Mouse (Mus musculus) Patski (cell line): ENCODE measurements at regions not wholly inside any gene's neighbourhood (a gene's known extent, or its start where the extent isn't known, plus 50 kb on each side); places are given as distances from the start of the nearest gene placed in this dataset.

Experiments used
- ATAC-seq: fragments of 100-300 bp; one replicate; pipeline ENCODE4 v1.8.0; 2021
- CTCF ChIA-PET: fragments of 350-600 bp; sonication (Branson Sonifier 250); formaldehyde crosslinking; loops from one replicate; lab custom pipeline; 2022; ENCODE audit warnings: inconsistent platforms; lab: Charles Lee
- POLR2A ChIA-PET: fragments of 350-600 bp; sonication (Branson Sonifier 250); formaldehyde crosslinking; loops from one replicate; lab custom pipeline; 2022; ENCODE audit warnings: antibody characterized with exemption, inconsistent platforms; lab: Charles Lee
- DNase-seq: peaks from one replicate; pipeline ENCODE4 v3.0.0-alpha.2; 2011; ENCODE audit warnings: low read depth, low spot score
- H3K27me3 ChIP-seq: fragments of 371-371 bp; one replicate; pipeline ENCODE4 v1.5.1; 2021
- CTCF ChIP-seq: fragments of 100-300 bp; IDR thresholded peaks from one replicate; pipeline ENCODE4 v1.5.1; 2021
- in situ Hi-C: fragments of 300-500 bp; cut with MboI; formaldehyde crosslinking; loops from 3 replicates; pipeline ENCODE4 v1.11.1; 2018; ENCODE audit warnings: low pct_unique_long_range_greater_than_20kb, mixed read lengths

DNA sequence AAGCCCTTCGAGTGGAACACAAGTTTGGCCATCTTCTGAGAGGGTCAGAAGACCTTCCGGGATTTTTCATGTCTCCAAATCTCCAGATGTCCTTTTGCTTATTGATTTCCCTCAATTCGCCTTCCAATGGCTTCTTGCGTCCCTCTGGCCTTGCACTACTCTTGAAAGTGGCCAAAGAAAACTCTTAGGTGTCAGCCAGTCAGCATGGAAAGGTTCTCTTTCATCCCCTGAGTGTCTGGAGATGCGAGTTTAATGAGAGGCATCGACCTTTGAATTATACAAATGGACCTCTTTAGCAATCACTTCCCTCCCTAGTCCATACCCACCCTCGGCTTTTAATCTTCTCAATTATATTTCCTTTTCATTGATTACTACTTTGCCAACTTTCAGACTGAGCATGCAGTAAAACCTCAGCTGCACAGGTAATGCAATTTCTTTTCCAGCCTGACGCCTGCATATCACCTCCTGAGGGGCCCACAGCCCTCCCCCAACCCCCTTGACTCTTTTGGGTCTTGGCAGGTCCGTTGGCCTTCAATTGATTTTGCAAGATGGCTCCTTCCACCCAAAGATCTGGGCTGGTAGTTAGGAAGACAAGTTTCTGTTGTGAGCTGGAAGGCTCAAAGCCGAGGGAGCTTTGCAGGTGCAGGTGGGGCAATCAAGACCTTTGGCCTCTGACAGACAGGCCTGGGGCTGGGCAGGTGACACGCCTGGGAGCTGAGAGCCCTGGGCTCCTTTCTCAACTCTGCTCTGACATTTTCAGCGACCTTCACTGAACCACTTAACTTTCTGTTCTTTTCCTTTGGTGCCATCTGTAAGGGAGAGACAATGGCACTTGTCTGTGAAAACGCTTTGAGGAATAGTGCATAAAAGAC, 461.8 kb downstream of the Ccdc171 start:
- ChIA-PET CTCF (no interaction called here), POLR2A (no interaction called here)
- no peak for ATAC-seq
- no peaks in the 10 kb centered on the region for H3K27me3 ChIP-seq
- no peak for DNase-seq
- in situ Hi-C loops: no loop called here
- no peak for TF ChIP-seq CTCF

GRCm38 (mm10) chr4:83987846-83988245, 462.5 kb downstream of the Ccdc171 start:
- no peaks in the 10 kb centered on the region for H3K27me3 ChIP-seq
- ChIA-PET CTCF (no interaction called here), POLR2A (no interaction called here)
- no peak for TF ChIP-seq CTCF
- DNase-seq: no peak
- no peak for ATAC-seq
- in situ Hi-C loops: no loop called here

DNA sequence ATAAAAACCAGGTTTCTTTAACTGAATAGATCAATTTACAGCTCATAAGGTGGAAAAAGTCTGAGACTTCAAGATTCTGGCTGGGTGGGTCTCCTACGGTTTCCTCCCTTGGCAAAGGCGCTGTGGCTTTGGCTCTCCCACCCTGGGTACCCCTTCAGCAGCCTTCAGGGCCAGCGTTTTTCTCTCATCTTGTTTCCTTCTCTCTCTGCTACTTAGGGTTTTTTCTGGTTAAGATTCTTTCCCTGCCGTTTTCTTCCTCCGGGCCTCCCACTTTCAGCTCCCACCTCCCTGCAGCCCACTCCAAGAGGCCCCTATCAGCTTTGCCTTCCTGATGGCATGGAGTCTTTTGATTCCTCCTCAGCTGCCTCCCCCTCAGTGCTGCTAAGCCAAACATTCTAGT, 463.0 kb downstream of the Ccdc171 start:
- POLR2A ChIA-PET: no interaction called here
- no peak for TF ChIP-seq CTCF
- CTCF ChIA-PET: no interaction called here
- no peaks in the 10 kb centered on the region for H3K27me3 ChIP-seq
- in situ Hi-C loops: no loop called here
- DNase-seq (no peak), ATAC-seq (no peak)

- ATAC-seq: no peak
- CTCF ChIA-PET: no interaction called here
- DNase-seq: no peak
- in situ Hi-C loops: no loop called here
- no peaks in the 10 kb centered on the region for H3K27me3 ChIP-seq
- POLR2A ChIA-PET: no interaction called here
- no peak for TF ChIP-seq CTCF
Observed at GRCm38 (mm10) chr4:83990126-83990989, 465.0 kb downstream of the Ccdc171 start.

DNA sequence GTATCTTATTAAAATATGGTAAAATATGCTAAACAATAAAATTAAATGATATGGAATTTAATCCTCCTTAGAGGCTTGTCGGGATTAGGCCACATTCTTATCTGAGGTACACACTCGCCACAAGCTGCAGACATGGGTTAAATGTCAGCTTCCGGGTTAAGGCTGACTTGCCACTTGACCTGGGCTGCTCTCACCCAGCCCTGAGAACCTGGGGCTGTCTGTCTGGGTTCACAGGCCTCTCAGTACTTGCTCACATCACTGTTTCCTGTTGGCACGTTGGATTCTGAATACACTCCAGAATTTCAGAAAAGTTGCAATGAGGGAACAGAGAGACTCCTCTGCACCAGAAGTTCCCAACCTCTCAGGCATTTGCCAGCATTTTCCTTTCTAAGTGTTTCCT, 465.9 kb downstream of the Ccdc171 start:
- DNase-seq (no peak), ATAC-seq (no peak)
- ChIA-PET POLR2A (no interaction called here), CTCF (no interaction called here)
- TF ChIP-seq CTCF: no peak
- in situ Hi-C loops: no loop called here
- no peaks in the 10 kb centered on the region for H3K27me3 ChIP-seq

GRCm38 (mm10) chr4:83997079-83997478, 471.7 kb downstream of the Ccdc171 start:
- H3K27me3 ChIP-seq: no peaks in the 10 kb centered on the region
- DNase-seq: no peak
- POLR2A ChIA-PET: no interaction called here
- CTCF ChIA-PET: interaction anchor here (1.7 kb wide), 1 partner anchor 10 kb away, joined by 4 read pairs; no protein-coding TSS in a partner anchor
- in situ Hi-C loops: no loop called here
- no peak for ATAC-seq
- no peak for TF ChIP-seq CTCF

DNA sequence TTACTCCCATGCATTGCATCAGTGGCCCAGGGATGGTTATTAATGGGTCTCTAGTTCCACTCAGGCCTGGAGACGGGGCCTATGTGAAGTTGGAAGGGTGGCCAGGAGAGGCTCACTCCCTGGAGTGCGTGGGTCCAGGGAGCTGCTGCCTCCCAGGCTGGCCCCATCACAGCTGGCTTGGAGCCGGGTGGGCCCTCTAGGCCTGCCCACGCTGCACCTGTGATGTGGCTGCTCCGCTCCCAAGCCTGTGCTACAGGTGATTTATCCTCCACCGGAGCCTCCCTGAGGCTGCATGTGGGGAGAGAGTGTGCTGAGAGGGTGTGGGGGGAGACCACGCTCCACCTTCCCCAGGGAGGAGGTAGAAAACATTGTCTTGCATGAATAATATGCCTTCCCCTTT, 476.3 kb downstream of the Ccdc171 start:
- DNase-seq (no peak), ATAC-seq (no peak)
- no peak for TF ChIP-seq CTCF
- H3K27me3 ChIP-seq: no peaks in the 10 kb centered on the region
- in situ Hi-C loops: no loop called here
- ChIA-PET POLR2A (no interaction called here), CTCF (no interaction called here)

DNA sequence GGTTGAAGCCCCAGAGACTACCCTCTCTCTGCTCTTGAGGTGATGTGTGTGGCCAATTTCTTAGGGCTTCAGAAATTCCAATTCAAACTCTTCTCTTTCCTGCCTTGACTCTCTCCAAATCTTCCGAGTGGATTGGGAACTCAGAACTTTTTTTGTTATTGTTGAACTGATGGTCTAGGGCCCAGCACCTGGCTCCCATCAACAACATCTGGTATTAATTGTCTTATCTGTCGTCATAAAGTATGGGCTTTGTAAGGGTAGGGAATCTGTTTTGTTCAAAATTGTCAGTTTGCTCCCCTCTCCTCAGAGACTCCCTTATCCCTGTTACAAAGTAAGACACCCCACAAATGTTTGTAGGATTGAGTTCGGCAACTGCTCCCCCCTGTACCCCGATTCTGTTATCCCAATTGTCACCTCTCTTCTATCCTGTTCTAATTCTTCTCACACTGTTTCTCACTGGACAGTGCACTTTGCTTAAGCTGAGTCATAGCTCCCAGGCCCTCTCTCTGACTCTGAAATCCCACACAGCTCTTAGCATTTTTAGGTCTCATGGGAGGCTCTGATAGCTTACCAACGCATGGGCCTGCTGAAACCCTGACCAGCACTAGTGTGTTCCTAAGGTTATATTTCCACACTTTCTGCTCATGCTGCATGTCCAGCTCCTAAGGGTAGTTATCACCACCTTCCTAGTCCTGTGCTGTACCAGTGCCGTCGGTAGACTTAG, 478.9 kb downstream of the Ccdc171 start:
- no peaks in the 10 kb centered on the region for H3K27me3 ChIP-seq
- no peak for DNase-seq
- in situ Hi-C loops: no loop called here
- POLR2A ChIA-PET: interaction anchor here (0.6 kb wide), 2 partner anchors 21 to 200 kb away, joined by 4 read pairs; no protein-coding TSS in a partner anchor
- no peak for TF ChIP-seq CTCF
- no peak for ATAC-seq
- CTCF ChIA-PET: interaction anchor here (0.5 kb wide), 1 partner anchor 486 kb away, joined by 3 read pairs; no protein-coding TSS in a partner anchor

DNA sequence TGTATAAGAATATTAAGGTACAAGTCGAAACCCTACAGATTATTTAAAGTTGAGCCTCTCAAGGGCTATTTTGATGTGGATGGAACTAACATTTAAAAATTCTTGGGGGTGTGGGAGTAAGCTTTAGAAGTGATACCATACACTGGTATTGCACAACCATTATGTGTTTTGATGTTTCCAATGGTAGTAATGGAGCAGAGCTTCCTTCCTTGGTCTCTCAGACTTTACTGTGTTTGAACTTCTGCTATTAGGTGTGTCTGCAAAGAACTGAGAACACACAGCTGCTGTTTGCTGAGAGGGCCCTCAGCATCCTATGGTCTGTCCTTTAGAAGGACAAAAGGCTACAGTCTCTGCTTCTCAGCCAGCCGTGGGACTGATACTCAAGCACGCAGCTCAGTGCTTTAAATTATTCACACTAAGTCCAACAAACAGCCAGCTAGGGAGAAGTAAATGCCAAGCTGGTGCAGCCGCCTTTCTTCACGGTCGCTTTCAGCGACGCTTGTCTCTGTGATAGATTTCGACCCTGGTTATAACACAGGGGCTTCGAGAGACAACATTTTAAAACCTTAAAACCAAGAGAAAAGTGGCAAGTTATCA, 479.5 kb downstream of the Ccdc171 start:
- DNase-seq (no peak), ATAC-seq (no peak)
- POLR2A ChIA-PET: interaction anchor here (0.6 kb wide), 1 partner anchor 200 kb away, joined by 4 read pairs; no protein-coding TSS in a partner anchor
- CTCF ChIA-PET: interaction anchor here (0.5 kb wide), 1 partner anchor 486 kb away, joined by 3 read pairs; no protein-coding TSS in a partner anchor
- no peaks in the 10 kb centered on the region for H3K27me3 ChIP-seq
- in situ Hi-C loops: no loop called here
- no peak for TF ChIP-seq CTCF

- H3K27me3 ChIP-seq: no peaks in the 10 kb centered on the region
- in situ Hi-C loops: no loop called here
- no peak for TF ChIP-seq CTCF
- DNase-seq (no peak), ATAC-seq (no peak)
- ChIA-PET CTCF (no interaction called here), POLR2A (no interaction called here)
Observed at GRCm38 (mm10) chr4:84011941-84012340, 486.6 kb downstream of the Ccdc171 start.
